Mouse (Mus musculus): Measurements from ENCODE around the gene 2010003K11Rik. TPM values are rescaled to one million over a fixed set of nuclear protein-coding genes. Genes with fewer than 3 reads are reported as not detected.

The 2010003K11Rik gene
- polyA plus RNA-seq, 1 experiment from 2014 or later = 0.45 TPM

DNA sequence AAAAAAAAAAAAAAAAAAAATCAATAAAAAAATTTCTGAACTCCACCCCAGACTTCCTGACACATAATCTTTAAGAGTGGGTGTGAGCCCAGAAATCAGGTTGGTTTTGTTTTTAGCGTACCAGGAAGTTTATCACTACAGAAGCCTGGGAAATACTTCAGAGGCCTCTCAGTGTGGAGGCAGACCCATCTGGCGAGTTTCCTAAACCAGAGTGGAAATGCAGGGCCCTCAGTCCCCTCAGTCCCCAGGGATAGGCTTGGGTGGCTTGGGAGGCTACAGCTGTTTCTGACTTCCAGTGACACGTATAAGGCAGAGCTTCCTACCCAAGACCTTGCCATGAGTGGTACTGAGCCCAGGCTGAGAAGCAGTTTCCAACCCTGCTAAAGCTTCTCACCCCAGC, 9.4 kb upstream of the 2010003K11Rik start:
- ATAC-seq (ENCODE audit: low read depth) = no peak
- Histone ChIP-seq H3K36me3 (ENCODE audit: control insufficient read depth, insufficient read depth) (no peaks in the 10 kb centered on the region), H3K9ac (ENCODE audit: low read depth, low read length) (no peak overlapping the region), H3K27me3 (ENCODE audit: control insufficient read depth, insufficient read depth, low read depth, low read length) (no peaks in the 10 kb centered on the region; the same call in 1 of the 2 replicates), H3K4me1 (ENCODE audit: control insufficient read depth, low read depth, low read length) (peaks cover 16% of the 10 kb centered on the region), H3K4me2 (ENCODE audit: low read depth, low read length) (no peak overlapping the region), H3K9me3 (replicated peaks; ENCODE audit: control insufficient read depth, low read length) (no peaks in the 10 kb centered on the region), H3K27ac (ENCODE audit: low read length) (peak overlapping the region; percentile 51), H3K4me3 (ENCODE audit: low read depth, low read length) (no peak overlapping the region)
- WGBS (ENCODE audit: insufficient replicate concordance) = 54% methylated on average over 3 of the region's 3 CpGs

DNA sequence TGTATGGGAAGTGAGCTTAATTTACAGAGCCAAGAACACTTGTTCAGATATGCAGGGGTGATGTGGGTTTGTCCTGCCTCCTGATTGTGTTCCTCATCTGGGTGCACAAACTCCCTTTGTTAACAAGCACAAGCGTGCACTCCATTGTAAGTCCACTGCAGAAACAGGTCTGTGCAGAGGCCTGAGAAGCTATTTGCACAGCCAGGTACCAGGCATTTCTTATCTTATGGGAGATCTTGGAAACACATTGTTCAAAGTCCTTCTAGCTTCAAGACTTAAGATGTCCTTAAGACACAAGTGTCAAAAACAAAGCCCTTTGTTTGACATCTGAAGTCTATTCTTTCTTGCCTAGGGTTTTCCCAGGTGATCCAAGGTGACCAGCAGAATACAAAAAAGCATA, 6.4 kb upstream of the 2010003K11Rik start:
- Histone ChIP-seq H3K4me1 (ENCODE audit: control insufficient read depth, low read depth, low read length) (peaks cover 6% of the 10 kb centered on the region), H3K9me3 (replicated peaks; ENCODE audit: control insufficient read depth, low read length) (no peaks in the 10 kb centered on the region), H3K4me2 (ENCODE audit: low read depth, low read length) (no peak overlapping the region), H3K36me3 (ENCODE audit: control insufficient read depth, insufficient read depth) (no peaks in the 10 kb centered on the region), H3K27ac (ENCODE audit: low read length) (no peak overlapping the region), H3K9ac (ENCODE audit: low read depth, low read length) (no peak overlapping the region), H3K27me3 (ENCODE audit: control insufficient read depth, insufficient read depth, low read depth, low read length) (no peaks in the 10 kb centered on the region), H3K4me3 (ENCODE audit: low read depth, low read length) (no peak overlapping the region)
- ATAC-seq (ENCODE audit: low read depth) = no peak
- WGBS (ENCODE audit: insufficient replicate concordance) = 78% methylated on average over 1 of the region's 1 CpGs

- no peak overlapping the region for H3K4me3 ChIP-seq (ENCODE audit: low read depth, low read length)
- no peak overlapping the region for H3K27ac ChIP-seq (ENCODE audit: low read length)
- no peak overlapping the region for H3K4me2 ChIP-seq (ENCODE audit: low read depth, low read length)
- no peak for ATAC-seq (ENCODE audit: low read depth)
- H3K9me3 ChIP-seq (replicated peaks; ENCODE audit: control insufficient read depth, low read length) = no peaks in the 10 kb centered on the region
- WGBS (ENCODE audit: insufficient replicate concordance) = 56% methylated on average over 2 of the region's 2 CpGs
- H3K9ac ChIP-seq (ENCODE audit: low read depth, low read length) = no peak overlapping the region
- no peaks in the 10 kb centered on the region for H3K36me3 ChIP-seq (ENCODE audit: control insufficient read depth, insufficient read depth)
- peaks cover 6% of the 10 kb centered on the region for H3K4me1 ChIP-seq (ENCODE audit: control insufficient read depth, low read depth, low read length)
- H3K27me3 ChIP-seq (ENCODE audit: control insufficient read depth, insufficient read depth, low read depth, low read length) = no peaks in the 10 kb centered on the region
Observed at GRCm38 (mm10) chr19:4502701-4503100, 4.3 kb upstream of the 2010003K11Rik start.

GRCm38 (mm10) chr19:4497263-4497973, 965 bp downstream of the 2010003K11Rik start:
- H3K4me1 ChIP-seq (ENCODE audit: control insufficient read depth, low read depth, low read length) = peaks cover 14% of the 10 kb centered on the region
- no peak overlapping the region for H3K4me3 ChIP-seq (ENCODE audit: low read depth, low read length)
- H3K9ac ChIP-seq (ENCODE audit: low read depth, low read length) = peak overlapping the region; percentile 1; the same call in 1 of the 2 replicates
- no peaks in the 10 kb centered on the region for H3K9me3 ChIP-seq (replicated peaks; ENCODE audit: control insufficient read depth, low read length)
- ATAC-seq (ENCODE audit: low read depth) = peak; percentile 54
- no peak overlapping the region for H3K4me2 ChIP-seq (ENCODE audit: low read depth, low read length)
- H3K27ac ChIP-seq (ENCODE audit: low read length) = peak overlapping the region; percentile 30; the same call in 1 of the 2 replicates
- no peaks in the 10 kb centered on the region for H3K27me3 ChIP-seq (ENCODE audit: control insufficient read depth, insufficient read depth, low read depth, low read length)
- 8% methylated on average over 4 of the region's 4 CpGs for WGBS (ENCODE audit: insufficient replicate concordance)
- no peaks in the 10 kb centered on the region for H3K36me3 ChIP-seq (ENCODE audit: control insufficient read depth, insufficient read depth)

DNA sequence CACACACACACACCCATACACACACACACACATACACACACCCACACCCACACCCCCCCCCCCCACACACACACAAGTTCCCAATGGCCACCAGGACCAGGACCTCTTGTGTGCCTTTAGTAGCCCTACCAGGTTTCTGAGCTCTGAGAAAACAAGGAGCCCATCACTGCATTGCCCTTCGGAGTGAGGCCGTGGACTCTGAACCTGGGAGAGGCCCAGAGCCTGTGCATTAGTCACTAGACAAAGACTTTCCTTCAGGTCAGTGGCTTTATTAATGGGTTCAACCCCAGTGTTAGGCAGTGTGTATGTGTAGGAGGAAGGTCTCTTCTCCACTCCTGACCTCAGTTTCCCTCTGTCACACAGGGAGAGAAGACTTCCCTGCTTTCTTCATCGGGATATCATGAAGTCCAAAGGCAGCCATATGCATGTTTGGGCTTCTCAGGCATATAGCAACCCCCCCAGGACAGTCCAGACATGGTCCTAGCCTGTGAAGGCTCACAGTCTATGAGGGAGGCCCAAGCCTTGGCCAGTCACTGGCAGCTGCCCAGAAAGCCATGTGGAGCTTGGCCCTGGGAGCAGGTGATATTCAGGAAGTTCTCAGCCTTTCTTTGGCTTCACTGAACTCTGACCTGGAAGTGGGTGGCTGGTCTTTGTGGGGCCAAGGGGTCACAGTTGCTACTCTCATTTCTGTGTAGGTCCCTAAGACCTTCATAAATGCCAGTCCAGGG, 1.7 kb downstream of the 2010003K11Rik start:
- Histone ChIP-seq H3K4me1 (ENCODE audit: control insufficient read depth, low read depth, low read length) (peaks cover 14% of the 10 kb centered on the region), H3K27me3 (ENCODE audit: control insufficient read depth, insufficient read depth, low read depth, low read length) (no peaks in the 10 kb centered on the region), H3K4me2 (ENCODE audit: low read depth, low read length) (no peak overlapping the region), H3K4me3 (ENCODE audit: low read depth, low read length) (no peak overlapping the region), H3K9me3 (replicated peaks; ENCODE audit: control insufficient read depth, low read length) (no peaks in the 10 kb centered on the region), H3K27ac (ENCODE audit: low read length) (peak overlapping the region; percentile 30; the same call in 1 of the 2 replicates), H3K36me3 (ENCODE audit: control insufficient read depth, insufficient read depth) (no peaks in the 10 kb centered on the region), H3K9ac (ENCODE audit: low read depth, low read length) (peak overlapping the region; percentile 1; the same call in 1 of the 2 replicates)
- peak; percentile 36; the same call in 1 of the 2 replicates for ATAC-seq (ENCODE audit: low read depth)
- 72% methylated on average over 3 of the region's 3 CpGs for WGBS (ENCODE audit: insufficient replicate concordance)

DNA sequence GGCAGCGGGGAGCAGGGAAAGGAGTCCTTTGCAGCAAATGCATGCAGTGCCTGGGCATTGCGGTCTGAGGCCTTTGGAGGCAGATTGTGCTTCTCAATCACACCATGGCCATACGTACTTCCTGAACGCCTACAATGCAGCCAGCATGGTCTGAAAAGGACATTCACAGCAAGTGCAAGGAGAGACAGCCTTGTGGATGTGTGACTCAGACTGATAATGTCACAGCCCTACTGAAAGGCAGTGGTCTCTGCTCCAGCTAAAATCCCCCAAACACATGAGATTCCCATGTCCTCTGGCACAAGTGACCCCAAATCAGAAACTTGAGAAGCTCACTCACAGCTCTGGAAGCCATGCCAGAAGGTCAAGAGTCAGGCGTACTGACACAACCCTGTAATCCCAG, 2.6 kb downstream of the 2010003K11Rik start:
- Histone ChIP-seq H3K36me3 (ENCODE audit: control insufficient read depth, insufficient read depth) (no peaks in the 10 kb centered on the region), H3K9ac (ENCODE audit: low read depth, low read length) (no peak overlapping the region), H3K4me2 (ENCODE audit: low read depth, low read length) (no peak overlapping the region), H3K4me1 (ENCODE audit: control insufficient read depth, low read depth, low read length) (peaks cover 14% of the 10 kb centered on the region), H3K27me3 (ENCODE audit: control insufficient read depth, insufficient read depth, low read depth, low read length) (no peaks in the 10 kb centered on the region), H3K9me3 (replicated peaks; ENCODE audit: control insufficient read depth, low read length) (no peaks in the 10 kb centered on the region), H3K4me3 (ENCODE audit: low read depth, low read length) (no peak overlapping the region), H3K27ac (ENCODE audit: low read length) (no peak overlapping the region)
- no peak for ATAC-seq (ENCODE audit: low read depth)
- 69% methylated on average over 5 of the region's 5 CpGs for WGBS (ENCODE audit: insufficient replicate concordance)

- 68% methylated on average over 7 of the region's 7 CpGs for WGBS (ENCODE audit: insufficient replicate concordance)
- Histone ChIP-seq H3K27ac (ENCODE audit: low read length) (no peak overlapping the region), H3K27me3 (ENCODE audit: control insufficient read depth, insufficient read depth, low read depth, low read length) (no peaks in the 10 kb centered on the region), H3K4me1 (ENCODE audit: control insufficient read depth, low read depth, low read length) (peaks cover 14% of the 10 kb centered on the region), H3K4me3 (ENCODE audit: low read depth, low read length) (no peak overlapping the region), H3K9ac (ENCODE audit: low read depth, low read length) (no peak overlapping the region), H3K4me2 (ENCODE audit: low read depth, low read length) (no peak overlapping the region), H3K9me3 (replicated peaks; ENCODE audit: control insufficient read depth, low read length) (no peaks in the 10 kb centered on the region), H3K36me3 (ENCODE audit: control insufficient read depth, insufficient read depth) (no peaks in the 10 kb centered on the region)
- no peak for ATAC-seq (ENCODE audit: low read depth)
Observed at GRCm38 (mm10) chr19:4494707-4495106, 3.7 kb downstream of the 2010003K11Rik start.

- Histone ChIP-seq H3K4me3 (ENCODE audit: low read depth, low read length) (no peak overlapping the region), H3K36me3 (ENCODE audit: control insufficient read depth, insufficient read depth) (no peaks in the 10 kb centered on the region), H3K9me3 (replicated peaks; ENCODE audit: control insufficient read depth, low read length) (no peaks in the 10 kb centered on the region), H3K4me1 (ENCODE audit: control insufficient read depth, low read depth, low read length) (peaks cover 8% of the 10 kb centered on the region), H3K9ac (ENCODE audit: low read depth, low read length) (no peak overlapping the region), H3K27ac (ENCODE audit: low read length) (no peak overlapping the region), H3K4me2 (ENCODE audit: low read depth, low read length) (no peak overlapping the region), H3K27me3 (ENCODE audit: control insufficient read depth, insufficient read depth, low read depth, low read length) (no peaks in the 10 kb centered on the region)
- ATAC-seq (ENCODE audit: low read depth) = no peak
- WGBS (ENCODE audit: insufficient replicate concordance) = 52% methylated on average over 9 of the region's 9 CpGs
Observed at GRCm38 (mm10) chr19:4492526-4493296, 5.7 kb downstream of the 2010003K11Rik start.
